Mouse (Mus musculus) spleen, adult 2 months (tissue): ENCODE measurements around the gene Bcor. TPM values are rescaled to one million over a fixed set of nuclear protein-coding genes. Genes with fewer than 3 reads are reported as not detected.

Experiments used
- DNase-seq, 2 experiments: peaks; one replicate each; pipeline versions ENCODE4 v3.0.0 to v3.0.0-alpha.2; 2012 to 2021; ENCODE audit warnings: low spot score in 2 of 2, low read depth in 1 of 2
- H3K27ac ChIP-seq: fragments of 200-500 bp; 2 replicates; pipeline ENCODE4 v1.5.1; 2012; ENCODE audit warnings: low read length, inconsistent platforms; ENCODE audit not compliant: insufficient read depth
- H3K27me3 ChIP-seq: fragments of 200-500 bp; 2 replicates; pipeline ENCODE4 v1.6.1; 2012; ENCODE audit warnings: mild to moderate bottlenecking, moderate library complexity, low read length, inconsistent platforms; ENCODE audit not compliant: control insufficient read depth, insufficient read depth
- H3K36me3 ChIP-seq: fragments of 200-500 bp; 2 replicates; pipeline ENCODE4 v1.6.1; 2012; ENCODE audit warnings: mild to moderate bottlenecking, low read length, inconsistent platforms; ENCODE audit not compliant: control insufficient read depth, insufficient read depth
- H3K4me1 ChIP-seq: fragments of 200-500 bp; 2 replicates; pipeline ENCODE4 v1.6.1; 2011; ENCODE audit warnings: inconsistent platforms; ENCODE audit not compliant: control insufficient read depth, insufficient read depth, insufficient read length
- H3K4me3 ChIP-seq: fragments of 200-500 bp; 2 replicates; pipeline ENCODE4 v1.5.1; 2011; ENCODE audit warnings: mild to moderate bottlenecking, inconsistent platforms; ENCODE audit not compliant: insufficient read depth, insufficient read length; ENCODE audit errors: extremely low read depth
- CTCF ChIP-seq: fragments of 200-500 bp; IDR thresholded peaks from 2 replicates; pipeline ENCODE4 v1.5.1; 2011; ENCODE audit warnings: mild to moderate bottlenecking, inconsistent platforms; ENCODE audit not compliant: insufficient read depth, insufficient read length, insufficient replicate concordance; ENCODE audit errors: extremely low read depth
- POLR2A ChIP-seq: fragments of 200-500 bp; IDR thresholded peaks from 2 replicates; pipeline ENCODE4 v1.6.1; 2011; ENCODE audit warnings: low read depth, low read length, inconsistent platforms
- WGBS: fragments of 180-500 bp; shearing (Covaris S2); methylation state at CpG from one replicate; pipeline ENCODE4 v1.1.7; 2018; 5-methylcytosine and 5-hydroxymethylcytosine counted together
- polyA plus RNA-seq: library from polyadenylated mRNA; depleted of rRNA; stranded (reverse); fragments of >200 nt; gene quantifications from 2 replicates; pipeline ENCODE4 v1.2.3, GENCODE M21; 2012

Gene Bcor
- polyA plus RNA-seq, 1 experiment: 12.8 TPM

DNA sequence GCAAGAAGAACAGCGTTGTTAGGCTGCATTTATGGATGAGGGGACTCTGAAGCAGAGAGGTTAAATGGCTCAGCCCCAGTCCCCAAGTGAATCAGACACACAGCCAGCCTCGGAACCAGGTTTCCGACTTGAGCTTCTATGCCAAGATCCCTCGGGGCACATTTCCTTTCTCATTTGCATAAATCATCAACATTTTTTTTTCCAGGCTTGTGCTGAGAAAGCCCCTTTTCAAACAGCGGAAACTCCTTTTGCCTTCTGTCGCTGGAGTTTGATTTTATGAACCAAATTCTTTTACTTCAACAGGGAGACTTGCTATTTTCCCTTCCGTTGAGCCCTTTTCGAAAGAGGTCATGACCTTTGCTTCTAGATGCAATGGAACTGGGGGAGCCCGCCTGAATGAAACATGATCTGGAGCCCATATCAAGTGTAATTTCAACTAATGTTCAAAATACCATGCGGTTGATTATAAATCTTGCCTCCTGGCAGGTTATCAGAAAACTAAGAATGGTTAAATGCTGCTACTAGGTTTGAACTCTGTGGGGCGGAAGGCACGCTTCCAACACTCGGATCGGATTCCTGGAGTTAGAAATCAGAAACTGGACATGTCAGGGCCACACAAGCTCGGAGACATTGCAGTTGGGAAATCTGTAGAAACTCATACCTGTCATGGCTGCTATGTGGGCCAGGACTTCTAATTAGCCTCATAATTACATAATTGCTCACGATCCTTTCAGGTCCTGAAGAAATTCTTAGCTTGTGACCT, 15.2 kb upstream of the Bcor start:
- TF ChIP-seq CTCF (no peak), POLR2A (no peak)
- Histone ChIP-seq H3K27ac (no peak overlapping the region), H3K36me3 (no peaks in the 10 kb centered on the region), H3K4me1 (0 out of 2 replicates have a peak, but pooled peaks cover 3% of the 10 kb centered on the region), H3K27me3 (no peaks in the 10 kb centered on the region), H3K4me3 (no peak overlapping the region)
- 71% methylated on average over 16 of the region's 16 CpGs for WGBS
- DNase-seq: no peak

DNA sequence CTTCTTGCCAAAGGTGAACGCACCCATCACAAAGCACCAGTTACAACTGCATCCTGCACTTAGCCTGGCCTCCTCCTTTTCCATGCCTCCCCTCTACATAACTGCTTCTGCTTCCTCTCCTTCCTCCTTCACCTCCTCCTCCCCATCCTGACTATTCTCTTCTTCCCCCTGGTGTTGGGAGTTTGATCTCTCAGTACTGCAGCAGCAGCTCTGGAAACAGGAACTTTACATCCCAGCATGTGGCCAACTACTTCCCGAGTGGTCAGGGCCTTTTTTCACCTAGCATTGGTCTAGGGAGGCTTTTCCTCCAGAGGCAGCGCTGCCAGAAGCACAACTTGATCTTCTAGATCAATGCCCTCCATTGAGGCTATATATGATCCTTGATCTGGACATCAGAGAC, 10.0 kb upstream of the Bcor start:
- TF ChIP-seq POLR2A: no peak
- TF ChIP-seq CTCF: no peak

DNA sequence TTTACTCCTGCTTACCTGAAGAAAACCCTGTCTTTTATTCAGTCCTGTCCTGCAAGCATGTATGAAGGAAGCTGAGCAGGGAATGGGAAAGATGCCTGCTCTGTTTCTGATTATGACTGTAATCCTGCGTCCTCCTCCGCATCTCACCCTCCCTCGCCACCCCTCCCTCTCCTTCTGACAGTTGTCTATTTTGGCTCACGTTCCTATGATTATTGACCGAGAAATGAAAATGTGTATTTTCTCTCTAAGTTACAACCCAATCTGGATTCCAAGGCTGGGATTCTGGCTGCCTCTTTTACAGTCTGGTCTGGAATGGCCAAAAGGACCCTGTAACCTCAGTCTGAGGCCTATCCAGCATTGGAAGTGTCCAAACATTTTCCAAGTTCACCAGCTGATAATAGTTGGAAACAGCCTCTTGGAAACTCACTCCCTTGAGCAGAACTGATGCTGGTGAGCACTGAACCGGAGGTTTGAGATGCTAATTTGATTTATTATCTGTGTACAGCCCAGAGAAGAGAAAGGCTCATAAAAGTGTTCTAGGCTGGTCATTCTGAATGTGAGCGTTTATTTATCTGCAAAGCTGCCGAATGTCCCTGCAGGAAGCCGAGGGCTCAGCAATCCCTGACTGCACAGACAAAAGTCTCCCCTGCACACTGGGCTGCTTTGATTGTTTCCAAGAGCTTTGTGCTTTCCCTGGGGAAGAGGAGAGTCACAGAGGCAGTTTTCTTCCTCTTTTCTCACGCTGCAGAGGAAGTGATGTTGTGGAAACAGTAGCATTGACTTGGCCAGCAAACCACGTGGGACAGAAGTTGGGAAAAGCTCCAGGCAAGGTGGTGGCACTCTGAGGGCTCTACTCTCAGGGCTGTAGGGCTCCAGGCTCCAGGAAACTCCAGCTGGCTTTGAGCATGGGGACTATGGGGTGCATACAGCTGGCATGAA, 4.7 kb upstream of the Bcor start:
- 61% methylated on average over 11 of the region's 11 CpGs for WGBS
- no peak overlapping the region for H3K27ac ChIP-seq
- no peak overlapping the region for H3K4me3 ChIP-seq
- DNase-seq: no peak
- no peak for TF ChIP-seq POLR2A
- no peak for TF ChIP-seq CTCF
- H3K36me3 ChIP-seq: no peaks in the 10 kb centered on the region
- H3K27me3 ChIP-seq: no peaks in the 10 kb centered on the region
- H3K4me1 ChIP-seq: peaks cover 5% of the 10 kb centered on the region; the same call in 1 of the 2 replicates

More for the DNA sequence above, 10.0 kb upstream of the Bcor start:
- Histone ChIP-seq H3K27ac (no peak overlapping the region), H3K27me3 (no peaks in the 10 kb centered on the region), H3K36me3 (no peaks in the 10 kb centered on the region), H3K4me1 (peaks cover 3% of the 10 kb centered on the region; the same call in 1 of the 2 replicates), H3K4me3 (no peak overlapping the region)
- DNase-seq: no peak
- 56% methylated on average over 3 of the region's 3 CpGs for WGBS

DNA sequence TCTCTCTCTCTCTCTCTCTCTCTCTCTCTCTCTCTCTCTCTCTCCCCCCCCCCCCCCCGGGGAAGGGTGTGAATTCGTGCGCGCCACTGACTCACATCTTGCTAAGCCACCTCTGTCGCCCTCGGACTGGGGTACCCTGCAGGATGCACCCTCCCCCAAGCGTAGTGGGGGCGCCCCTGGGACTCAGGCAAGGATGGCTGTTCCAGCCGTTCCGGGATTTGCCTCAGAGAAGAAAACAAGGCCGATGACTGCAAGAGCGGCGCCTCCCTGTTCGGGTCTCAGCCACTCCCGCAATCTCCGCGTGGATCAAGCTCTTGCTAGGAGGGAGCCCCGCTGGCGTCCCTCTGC, 647 bp downstream of the Bcor start:
- 11% methylated on average over 14 of the region's 19 CpGs for WGBS
- no peak for TF ChIP-seq CTCF
- TF ChIP-seq POLR2A: no peak
- Histone ChIP-seq H3K36me3 (no peaks in the 10 kb centered on the region), H3K4me1 (peaks cover 4% of the 10 kb centered on the region; the same call in 1 of the 2 replicates), H3K4me3 (peak overlapping the region; percentile 59), H3K27me3 (no peaks in the 10 kb centered on the region), H3K27ac (peak overlapping the region; percentile 95)
- DNase-seq: peak in 1 of 2 experiments; percentile 43

GRCm38 (mm10) chrX:12158821-12159533, 1.2 kb downstream of the Bcor start:
- Histone ChIP-seq H3K4me3 (peak overlapping the region; percentile 59), H3K27me3 (no peaks in the 10 kb centered on the region), H3K4me1 (peaks cover 4% of the 10 kb centered on the region; the same call in 1 of the 2 replicates), H3K27ac (peak overlapping the region; percentile 95), H3K36me3 (no peaks in the 10 kb centered on the region)
- peak; percentile 54 to 61 for DNase-seq
- TF ChIP-seq POLR2A (no peak), CTCF (no peak)
- 10% methylated on average over 30 of the region's 31 CpGs for WGBS

- WGBS: 9% methylated on average over 44 of the region's 44 CpGs
- Histone ChIP-seq H3K27me3 (no peaks in the 10 kb centered on the region), H3K36me3 (no peaks in the 10 kb centered on the region), H3K4me3 (peak overlapping the region; percentile 59), H3K4me1 (peaks cover 4% of the 10 kb centered on the region; the same call in 1 of the 2 replicates), H3K27ac (peak overlapping the region; percentile 95)
- DNase-seq: peak in 1 of 2 experiments; percentile 18
- TF ChIP-seq POLR2A (no peak), CTCF (no peak)
These were observed 1.8 kb downstream of the Bcor start for GRCm38 (mm10) chrX:12158244-12158820.
